Mouse (Mus musculus) CH12.LX (cell line): ENCODE measurements at regions not wholly inside any gene's neighbourhood (a gene's known extent, or its start where the extent isn't known, plus 50 kb on each side); places are given as distances from the start of the nearest gene placed in this dataset.
A peak's percentile ranks its signal among the peaks of the same experiment; 100 is the strongest.

Source experiments
- DNase-seq: peaks from one replicate; pipeline ENCODE4 v3.0.0-alpha.2; 2013; ENCODE audit errors: extremely low read depth
- H3K27ac ChIP-seq: 2 replicates; pipeline ENCODE4 v1.5.1; 2012; ENCODE audit warnings: low read depth, mild to moderate bottlenecking, control low read depth, moderate library complexity; ENCODE audit not compliant: insufficient read depth
- H3K27me3 ChIP-seq: replicated peaks from 2 replicates; pipeline ENCODE3; 2012; ENCODE audit warnings: inconsistent platforms
- H3K36me3 ChIP-seq, 2 experiments: replicated peaks in 1 of 2; 2 replicates each; pipeline versions ENCODE3 to v1.6.1; 2012; ENCODE audit warnings: inconsistent platforms in 1 of 2, low read length in 1 of 2, mild to moderate bottlenecking in 1 of 2, mixed read lengths in 1 of 2, moderate library complexity in 1 of 2; ENCODE audit not compliant: control insufficient read depth in 1 of 2, insufficient read depth in 1 of 2
- H3K4me1 ChIP-seq, 2 experiments: 2 replicates each; pipeline ENCODE4 v1.6.1; 2012; ENCODE audit warnings: inconsistent platforms in 1 of 2, moderate library complexity in 1 of 2; ENCODE audit not compliant: insufficient read depth in 2 of 2, control insufficient read depth in 1 of 2
- H3K4me2 ChIP-seq: 2 replicates; pipeline ENCODE4 v1.6.1; 2012; ENCODE audit warnings: low read depth, mild to moderate bottlenecking, control low read depth; ENCODE audit not compliant: poor library complexity, insufficient read depth, severe bottlenecking
- H3K4me3 ChIP-seq, 3 experiments: fragments of 150-350 bp in 1 of 3; sonication (generic) in 1 of 3; replicated peaks in 1 of 3; 2 replicates each; pipeline versions ENCODE3 to v1.5.1; 2011 to 2012; ENCODE audit warnings: low read depth in 2 of 3, low read length in 2 of 3, mild to moderate bottlenecking in 2 of 3, moderate library complexity in 2 of 3, control low read depth in 1 of 3, improper control_type of control experiment in 1 of 3, inconsistent platforms in 1 of 3, mixed read lengths in 1 of 3; ENCODE audit not compliant: poor library complexity in 1 of 3
- H3K79me2 ChIP-seq: replicated peaks from 2 replicates; pipeline ENCODE4 v1.6.1; 2012; ENCODE audit warnings: mild to moderate bottlenecking, moderate library complexity; ENCODE audit not compliant: control insufficient read depth, poor library complexity, insufficient read depth, severe bottlenecking; ENCODE audit errors: extremely low read depth
- H3K9ac ChIP-seq: 2 replicates; pipeline ENCODE4 v1.6.1; 2012; ENCODE audit warnings: low read depth, mild to moderate bottlenecking, control low read depth, moderate library complexity; ENCODE audit not compliant: insufficient read depth
- H3K9me3 ChIP-seq: replicated peaks from 2 replicates; pipeline ENCODE3; 2012; ENCODE audit warnings: low read length, inconsistent platforms, mixed read lengths
- BHLHE40 ChIP-seq: IDR thresholded peaks from 2 replicates; pipeline ENCODE4 v1.6.1; 2011; ENCODE audit warnings: mild to moderate bottlenecking, low read depth, low read length, improper control_type of control experiment
- CTCF ChIP-seq, 2 experiments: IDR thresholded peaks in 1 of 2; conservative IDR thresholded peaks in 1 of 2; 2 replicates each; pipeline ENCODE4 v1.5.1; 2011 to 2012; ENCODE audit warnings: low read depth in 2 of 2, low read length in 2 of 2, improper control_type of control experiment in 1 of 2, inconsistent platforms in 1 of 2, mild to moderate bottlenecking in 1 of 2, moderate library complexity in 1 of 2
- ELF1 ChIP-seq: IDR thresholded peaks from 2 replicates; pipeline ENCODE4 v1.6.1; 2014; ENCODE audit warnings: low read depth, mild to moderate bottlenecking, inconsistent platforms, low read length, improper control_type of control experiment
- EP300 ChIP-seq: IDR thresholded peaks from 2 replicates; pipeline ENCODE4 v1.6.1; 2011; ENCODE audit warnings: low read length, improper control_type of control experiment
- ETS1 ChIP-seq: conservative IDR thresholded peaks from 2 replicates; pipeline ENCODE4 v1.6.1; 2012; ENCODE audit warnings: low read depth, mild to moderate bottlenecking, inconsistent platforms, low read length, improper control_type of control experiment, moderate library complexity
- HCFC1 ChIP-seq: IDR thresholded peaks from 2 replicates; pipeline ENCODE4 v1.6.1; 2012; ENCODE audit warnings: low read depth, mild to moderate bottlenecking, inconsistent platforms, low read length, improper control_type of control experiment
- IRF4 ChIP-seq: IDR thresholded peaks from 2 replicates; pipeline ENCODE4 v1.6.1; 2014; ENCODE audit warnings: low read depth, mild to moderate bottlenecking, inconsistent platforms, low read length, improper control_type of control experiment
- JUN ChIP-seq: IDR thresholded peaks from 2 replicates; pipeline ENCODE4 v1.6.1; 2011; ENCODE audit warnings: low read depth, mild to moderate bottlenecking, low read length, improper control_type of control experiment, moderate library complexity; ENCODE audit not compliant: insufficient read depth
- JUND ChIP-seq: conservative IDR thresholded peaks from 2 replicates; pipeline ENCODE4 v1.6.1; 2011; ENCODE audit warnings: low read depth, low read length, improper control_type of control experiment
- KAT2A ChIP-seq: IDR thresholded peaks from 2 replicates; pipeline ENCODE4 v1.6.1; 2012; ENCODE audit warnings: low read length, improper control_type of control experiment, inconsistent platforms; ENCODE audit not compliant: insufficient replicate concordance
- MAZ ChIP-seq: IDR thresholded peaks from 2 replicates; pipeline ENCODE4 v1.6.1; 2012; ENCODE audit warnings: low read depth, mild to moderate bottlenecking, inconsistent platforms, low read length, improper control_type of control experiment, moderate library complexity
- MEF2A ChIP-seq: IDR thresholded peaks from 2 replicates; pipeline ENCODE4 v1.6.1; 2014; ENCODE audit warnings: low read depth, mild to moderate bottlenecking, inconsistent platforms, low read length, improper control_type of control experiment, borderline replicate concordance
- NELFE ChIP-seq: IDR thresholded peaks from 2 replicates; pipeline ENCODE4 v1.6.1; 2011; ENCODE audit warnings: low read depth, low read length, improper control_type of control experiment
- POLR2A ChIP-seq: IDR thresholded peaks from 2 replicates; pipeline ENCODE4 v1.6.1; 2011; ENCODE audit warnings: low read depth, mild to moderate bottlenecking, improper control_type of control experiment, low read length
- SIN3A ChIP-seq: IDR thresholded peaks from 2 replicates; pipeline ENCODE4 v1.6.1; 2012; ENCODE audit warnings: low read length, improper control_type of control experiment, inconsistent platforms
- SMC3 ChIP-seq: IDR thresholded peaks from 2 replicates; pipeline ENCODE4 v1.6.1; 2011; ENCODE audit warnings: low read depth, low read length, improper control_type of control experiment
- TCF12 ChIP-seq: IDR thresholded peaks from 2 replicates; pipeline ENCODE4 v1.6.1; 2014; ENCODE audit warnings: low read depth, mild to moderate bottlenecking, inconsistent platforms, low read length, improper control_type of control experiment
- USF2 ChIP-seq: conservative IDR thresholded peaks from 2 replicates; pipeline ENCODE4 v1.6.1; 2011; ENCODE audit warnings: low read depth, low read length, improper control_type of control experiment
- ZKSCAN1 ChIP-seq: IDR thresholded peaks from 2 replicates; pipeline ENCODE4 v1.6.1; 2012; ENCODE audit warnings: low read depth, inconsistent platforms, low read length, improper control_type of control experiment, borderline replicate concordance
- dilution Hi-C: fragments of 300-500 bp; cut with MboI; formaldehyde crosslinking; loops from 2 replicates; pipeline ENCODE4 v1.14.3; 2020; ENCODE audit warnings: low sequenced_read_pairs; ENCODE audit not compliant: extremely low pct_unique_long_range_greater_than_20kb, extremely low pct_ligation_motif_present
- in situ Hi-C: fragments of 300-500 bp; cut with MboI; formaldehyde crosslinking; loops from 3 replicates; pipeline ENCODE4 v1.14.3; 2019; ENCODE audit warnings: low sequenced_read_pairs, low pct_ligation_motif_present, low pct_unique_long_range_greater_than_20kb, mixed read lengths

DNA sequence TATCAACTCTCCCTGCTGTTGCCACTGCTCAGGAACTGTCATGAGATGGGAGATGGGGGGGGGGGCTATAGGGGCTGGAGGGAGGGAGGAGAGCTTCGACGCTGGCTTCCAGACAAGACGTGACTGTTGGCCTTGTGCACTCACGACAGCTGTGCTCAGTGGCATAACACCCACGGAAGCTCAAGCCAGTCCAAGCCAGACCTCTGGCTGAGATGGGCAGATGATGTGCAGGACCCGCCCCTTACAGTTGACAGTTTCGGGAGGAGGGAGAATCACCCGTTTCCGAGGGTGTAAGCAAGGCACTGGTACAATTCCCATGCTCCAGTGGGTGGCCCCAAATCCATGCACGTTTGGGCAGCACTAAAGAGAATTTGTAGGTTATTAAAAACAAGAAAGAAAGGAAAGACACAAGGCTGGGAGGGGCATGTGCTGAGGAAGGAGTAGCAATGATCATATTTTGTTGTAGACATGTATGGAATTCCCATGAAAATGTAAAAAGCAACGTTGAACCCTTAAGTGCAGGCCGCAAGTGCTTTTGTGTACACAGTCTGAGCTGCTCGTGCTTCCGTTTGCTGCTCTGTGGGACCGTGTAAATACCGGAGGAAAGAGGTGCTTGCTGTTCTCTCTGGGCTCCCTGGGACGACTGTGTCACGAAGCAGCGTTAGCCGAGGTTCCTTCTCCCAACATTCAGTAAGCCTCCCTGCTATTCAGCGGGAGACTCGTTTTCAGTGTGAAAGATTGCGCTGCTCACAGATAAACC lies 188.2 kb upstream of the Serp2 start:
- Histone ChIP-seq H3K27ac (no peak overlapping the region), H3K4me2 (no peak overlapping the region), H3K4me3 (no peak overlapping the region), H3K27me3 (no peaks in the 10 kb centered on the region), H3K9ac (no peak overlapping the region), H3K4me1 (peaks cover 6 to 14% of the 10 kb centered on the region in 2 experiments; a peak in 3 of 4 replicates), H3K36me3 (no peaks in the 10 kb centered on the region), H3K79me2 (no peaks in the 10 kb centered on the region), H3K9me3 (peaks cover 7% of the 10 kb centered on the region)
- no peak for TF ChIP-seq POLR2A
- TF ChIP-seq ZKSCAN1: no peak
- TF ChIP-seq MAZ: no peak
- TF ChIP-seq IRF4: no peak
- no peak for TF ChIP-seq ELF1
- TF ChIP-seq HCFC1: no peak
- TF ChIP-seq BHLHE40: no peak
- TF ChIP-seq SIN3A: no peak
- TF ChIP-seq SMC3: no peak
- TF ChIP-seq KAT2A: no peak
- TF ChIP-seq USF2: no peak
- TF ChIP-seq EP300: no peak
- TF ChIP-seq CTCF (conservative IDR thresholded peaks at IDR 0.05 in 1 of 2, IDR thresholded peaks at IDR 0.05 in 1 of 2; ENCODE audit: low read depth in 2 of 2, low read length in 2 of 2): no peak
- TF ChIP-seq JUN: no peak
- dilution Hi-C loops (no loop called here), in situ Hi-C loops (no loop called here)
- DNase-seq: no peak

DNA sequence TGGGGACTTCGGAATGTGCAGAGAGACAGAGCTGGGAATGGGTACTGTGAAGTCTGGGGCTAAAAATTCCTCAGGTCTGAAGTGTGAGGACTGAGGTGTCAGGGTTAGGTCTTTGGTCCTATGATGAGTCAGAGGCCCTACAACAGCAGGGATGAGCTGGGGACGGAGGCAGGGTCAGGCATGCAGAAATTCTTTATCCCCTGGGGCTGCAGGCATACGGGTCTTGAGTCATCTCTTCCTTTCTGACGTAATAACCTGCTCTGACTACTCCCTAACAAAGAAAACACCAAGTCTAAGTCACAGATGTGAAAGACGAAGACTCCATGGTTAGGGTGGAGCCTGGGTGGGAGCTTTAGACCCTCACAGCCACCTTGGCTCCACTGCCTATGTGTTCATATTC lies 185.6 kb upstream of the Serp2 start:
- Histone ChIP-seq H3K27ac (no peak overlapping the region), H3K4me2 (no peak overlapping the region), H3K79me2 (no peaks in the 10 kb centered on the region), H3K36me3 (no peaks in the 10 kb centered on the region), H3K27me3 (no peaks in the 10 kb centered on the region), H3K9ac (no peak overlapping the region), H3K4me1 (peaks cover 6 to 24% of the 10 kb centered on the region in 2 experiments; a peak in 3 of 4 replicates), H3K4me3 (no peak overlapping the region), H3K9me3 (peaks cover 7% of the 10 kb centered on the region)
- TF ChIP-seq IRF4 (peak; percentile 86), EP300 (peak; percentile 82), JUN (peak; percentile 83), JUND (peak; percentile 81), NELFE (no peak), MEF2A (no peak), BHLHE40 (peak; percentile 63), TCF12 (peak; percentile 29; the same call in 1 of the 2 replicates), ETS1 (peak; percentile 86)
- dilution Hi-C loops: no loop called here
- in situ Hi-C loops: no loop called here
- DNase-seq: peak; percentile 83
